Comparison of ENCODE assay signal across 8 mouse cellular contexts in the genomic region with DNA sequence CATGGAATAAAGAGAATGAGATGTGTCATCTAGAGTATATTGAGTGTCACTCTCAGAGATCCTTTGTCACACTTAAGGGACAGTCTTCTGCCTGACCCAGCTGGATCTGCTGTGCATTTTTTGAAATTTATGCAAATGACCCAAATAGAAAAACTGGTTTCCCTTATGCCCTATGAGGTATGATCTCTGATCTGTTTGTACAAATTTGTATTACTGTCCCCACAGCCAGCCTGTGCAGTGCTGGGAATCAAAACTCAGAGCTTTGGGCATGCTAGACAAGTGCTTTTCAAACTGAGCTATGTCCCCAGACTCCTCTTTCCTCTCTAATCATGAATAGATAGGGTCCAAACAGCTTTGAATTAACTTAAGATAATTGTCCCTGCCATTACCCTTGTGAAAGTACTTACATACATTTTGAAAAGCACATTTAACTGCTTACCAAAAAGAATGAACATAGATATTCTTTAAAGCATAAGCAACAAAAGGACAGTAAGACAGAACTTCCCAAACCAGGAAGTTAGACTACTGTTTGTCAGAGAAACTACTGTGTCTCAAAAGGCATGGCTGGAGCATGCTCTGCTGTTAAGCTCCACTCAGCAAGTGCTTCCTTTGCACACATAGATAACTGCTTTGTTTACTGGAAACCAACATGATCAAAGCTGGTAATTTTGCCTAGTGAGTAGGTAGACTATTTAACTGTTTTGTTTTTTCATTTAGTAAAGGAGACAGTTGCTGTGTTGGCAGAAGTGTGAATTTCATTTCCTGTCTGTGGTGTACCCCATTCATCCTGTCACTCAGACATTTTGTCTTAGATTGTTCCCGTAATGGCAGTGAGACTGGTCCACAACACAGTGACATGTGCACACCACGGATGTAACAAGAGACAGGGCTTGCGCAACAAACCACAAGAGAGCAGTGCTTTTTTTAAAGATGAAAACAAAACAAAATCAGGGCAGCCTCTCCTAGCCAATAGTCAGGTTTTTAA.
DNase-seq lines count a peak whose midpoint lies in the region; ATAC-seq lines count a peak whose summit lies in the region.

No protein-coding gene starts in this region.

- peak; percentile 99 for ATAC-seq in monocyte, adult 5-6 weeks (replicated peaks; ENCODE audit: insufficient number of reproducible peaks, low FRiP score, low TSS enrichment, poor library complexity, severe bottlenecking)
- ATAC-seq in forebrain, embryonic 14.5 days = no peak

- H3K36me3 ChIP-seq in forebrain, embryonic 14.5 days (ENCODE audit: control insufficient read depth, insufficient read depth, low read length) = no peaks in the 10 kb centered on the region

- WGBS in forebrain, embryonic 14.5 days = 61% methylated on average over 3 of the region's 3 CpGs

- no peaks in the 10 kb centered on the region for H3K27me3 ChIP-seq in forebrain, embryonic 14.5 days (replicated peaks; ENCODE audit: control insufficient read depth, insufficient read depth, low read length)

- peaks cover 21% of the 10 kb centered on the region for H3K4me1 ChIP-seq in brown adipose tissue, adult 24 weeks (ENCODE audit: control insufficient read depth, insufficient read depth, insufficient read length, low read length)
- H3K4me1 ChIP-seq in forebrain, embryonic 14.5 days (ENCODE audit: control insufficient read depth, insufficient read depth, low read length) = no peaks in the 10 kb centered on the region

- no peaks in the 10 kb centered on the region for H3K9me3 ChIP-seq in forebrain, embryonic 14.5 days (replicated peaks; ENCODE audit: control insufficient read depth, low read length)

- no peak overlapping the region for H3K4me2 ChIP-seq in forebrain, embryonic 14.5 days (ENCODE audit: low read length)

- peak overlapping the region; percentile 71 for H3K27ac ChIP-seq in brown adipose tissue, adult 24 weeks (replicated peaks; ENCODE audit: low read depth, low read length)
- no peak overlapping the region for H3K27ac ChIP-seq in forebrain, embryonic 14.5 days (ENCODE audit: low read depth, low read length)

- DNase-seq in adrenal gland, adult (ENCODE audit: inconsistent age in 2 of 2, low spot score in 1 of 2) = peak; percentile 45 to 73
- no peak for DNase-seq in adrenal gland, postnatal 4 days (ENCODE audit: low spot score in 2 of 2)
- peak; percentile 42 for DNase-seq in 3134 (ENCODE audit: extremely low read depth, insufficient read length, low spot score)
- DNase-seq in kidney, postnatal 14 days = peak; percentile 34
- DNase-seq in frontal cortex, postnatal 10 days (ENCODE audit: low spot score in 2 of 2) = no peak
- no peak for DNase-seq in forebrain, embryonic 14.5 days (ENCODE audit: low spot score)

- no peak overlapping the region for H3K4me3 ChIP-seq in brown adipose tissue, adult 24 weeks (ENCODE audit: insufficient read depth, low read depth, low read length)
- no peak overlapping the region for H3K4me3 ChIP-seq in forebrain, embryonic 14.5 days (ENCODE audit: low read depth, low read length)

- H3K9ac ChIP-seq in forebrain, embryonic 14.5 days (ENCODE audit: low read length) = no peak overlapping the region

Comparison
In these comparisons a context has a peak if more than half of its experiments do, and no peak if none do; other contexts are left out.
1. DNase-seq: peak in adrenal gland, adult (2 of 2), 3134 (single experiment) and kidney, postnatal 14 days (single experiment); none in adrenal gland, postnatal 4 days (0 of 2), frontal cortex, postnatal 10 days (0 of 2) and forebrain, embryonic 14.5 days (single experiment).